Mouse (Mus musculus) brain, adult 2 months (tissue): Measurements from ENCODE around the gene Mapk12.

Experiments used
- DNase-seq: peaks from one replicate; pipeline ENCODE4 v3.0.0; 2011; ENCODE audit warnings: low read depth, low spot score

Gene Mapk12

GRCm38 (mm10) chr15:89140659-89141252 is at the start of gene Mapk12:
Mapk12 (minus strand) TSS chr15:89140703.
- peak; percentile 79 for DNase-seq

GRCm38 (mm10) chr15:89184937-89185227 is 44.4 kb upstream of the Mapk12 start:
- no peak for DNase-seq

- DNase-seq: peak; percentile 41
These were observed 43.8 kb upstream of the Mapk12 start for GRCm38 (mm10) chr15:89184141-89184936.

GRCm38 (mm10) chr15:89182842-89183241 is 42.3 kb upstream of the Mapk12 start:
- DNase-seq: peak; percentile 69

GRCm38 (mm10) chr15:89182328-89182741 is 41.8 kb upstream of the Mapk12 start:
- peak; percentile 75 for DNase-seq

- DNase-seq: no peak
These were observed 41.2 kb upstream of the Mapk12 start for GRCm38 (mm10) chr15:89181561-89182270.

GRCm38 (mm10) chr15:89180571-89181229 is 40.2 kb upstream of the Mapk12 start, which contains the start of gene Plxnb2:
Plxnb2 (minus strand) TSS chr15:89180788.
- peak; percentile 89 for DNase-seq

GRCm38 (mm10) chr15:89180081-89180541 is 39.6 kb upstream of the Mapk12 start:
- no peak for DNase-seq

GRCm38 (mm10) chr15:89179630-89179964 is 39.1 kb upstream of the Mapk12 start:
- no peak for DNase-seq

- DNase-seq: peak; percentile 54
These were observed 38.6 kb upstream of the Mapk12 start for GRCm38 (mm10) chr15:89178954-89179629.

GRCm38 (mm10) chr15:89178260-89178860 is 37.9 kb upstream of the Mapk12 start:
- DNase-seq: peak; percentile 93

GRCm38 (mm10) chr15:89177576-89178259 is 37.2 kb upstream of the Mapk12 start:
- peak; percentile 48 for DNase-seq

GRCm38 (mm10) chr15:89177121-89177520 is 36.6 kb upstream of the Mapk12 start:
- peak; percentile 63 for DNase-seq

GRCm38 (mm10) chr15:89175411-89176155 is 35.1 kb upstream of the Mapk12 start:
- DNase-seq: no peak

GRCm38 (mm10) chr15:89174889-89175339 is 34.4 kb upstream of the Mapk12 start:
- no peak for DNase-seq

GRCm38 (mm10) chr15:89173906-89174214 is 33.4 kb upstream of the Mapk12 start:
- peak; percentile 85 for DNase-seq

GRCm38 (mm10) chr15:89173024-89173905 is 32.8 kb upstream of the Mapk12 start:
- peak; percentile 63 for DNase-seq

- DNase-seq: peak; percentile 27
These were observed 31.9 kb upstream of the Mapk12 start for GRCm38 (mm10) chr15:89172276-89172935.
